Mouse (Mus musculus) adrenal gland, postnatal 4 days (tissue): ENCODE data around the gene Cldn17. TPM values are rescaled to one million over a fixed set of nuclear protein-coding genes. Genes with fewer than 3 reads are reported as not detected.

Experiments
- DNase-seq, 2 experiments: peaks; one replicate each; pipeline ENCODE4 v3.0.0; 2021 to 2022; ENCODE audit warnings: low spot score in 2 of 2, mixed read lengths in 2 of 2
- long read RNA-seq, 2 experiments: library from polyadenylated mRNA; stranded (forward); transcript quantifications; one replicate each; pipeline ENCODE4 v2.0.0; 2021
- total RNA-seq, 2 experiments: library from RNA; stranded (reverse); gene quantifications; 2 replicates each; pipeline ENCODE4 v1.2.3; 2021

The Cldn17 gene
- total RNA-seq = not detected
- long read RNA-seq, experiment 1 = 0 reads
- long read RNA-seq, experiment 2 = 0 reads

DNA sequence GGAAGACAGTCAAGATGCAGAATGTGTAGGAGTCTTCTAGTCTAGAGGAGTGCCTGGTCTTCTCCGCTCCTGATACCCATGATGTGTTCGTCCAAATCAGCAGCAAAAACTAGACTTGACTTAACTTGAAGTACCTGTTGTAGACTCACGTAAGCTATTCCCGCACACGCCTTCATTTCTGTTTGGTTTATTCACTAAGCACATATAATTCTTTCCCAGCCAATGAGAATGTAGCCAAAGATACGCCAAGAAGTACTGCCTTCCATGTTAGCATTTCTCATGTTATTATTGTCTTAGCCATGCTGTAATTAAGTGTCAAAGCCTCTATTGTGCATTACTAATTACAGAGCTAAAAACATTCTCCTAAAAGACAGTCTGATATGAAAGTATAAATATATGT lies at the start of gene Cldn17:
TSS of gene Cldn17 (minus strand) at position 101 of the 400 bp plus-strand sequence.
- DNase-seq = no peak

DNA sequence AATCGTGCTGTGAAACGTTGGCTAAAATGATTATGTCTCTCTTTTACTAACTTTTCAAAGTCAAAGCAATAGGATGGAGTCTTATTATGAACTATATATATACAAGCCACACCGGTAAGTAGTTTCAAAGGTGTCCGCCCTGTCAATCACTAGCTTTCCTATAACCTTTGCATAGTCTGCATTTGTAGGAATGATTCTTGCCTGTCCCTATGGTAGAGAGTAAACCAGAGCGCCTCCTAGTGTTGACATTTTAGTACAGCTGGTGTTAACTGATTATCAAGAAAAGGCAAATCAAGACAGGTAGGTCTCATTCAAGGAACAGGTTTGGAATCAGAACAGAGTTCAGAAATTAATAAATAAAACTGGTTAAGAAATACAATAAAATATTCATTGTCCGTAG lies 35.7 kb upstream of the Cldn17 start:
- DNase-seq = no peak

DNA sequence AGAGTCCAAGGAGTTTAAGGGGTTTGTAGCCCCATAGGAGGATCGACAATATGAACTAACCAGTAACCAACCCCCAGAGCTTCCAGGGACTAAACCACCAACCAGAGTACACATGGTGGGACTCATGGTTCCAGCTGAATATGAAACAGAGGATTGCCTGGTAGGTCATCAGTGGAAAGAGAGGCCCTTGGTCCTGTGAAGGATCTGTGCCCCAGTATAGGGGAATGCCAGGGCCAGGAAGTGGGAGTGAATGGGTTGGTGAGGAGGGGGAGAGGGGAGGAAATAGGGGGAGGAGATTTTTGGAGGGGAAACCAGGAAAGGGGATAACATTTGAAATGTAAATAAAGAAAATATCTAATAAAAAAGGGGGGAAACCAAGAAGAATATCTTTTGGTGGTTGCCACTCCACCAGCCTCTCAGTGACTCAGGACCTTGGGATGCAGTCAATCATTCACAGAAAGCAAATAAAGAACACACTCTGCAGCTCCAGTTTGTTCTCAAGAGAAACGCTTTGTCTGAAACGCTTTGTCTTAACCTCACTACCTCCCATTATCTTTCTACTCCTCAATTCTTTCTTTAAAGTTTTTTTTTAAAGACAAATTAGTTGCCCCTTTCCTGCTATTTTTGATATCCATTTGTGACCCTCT lies 33.2 kb upstream of the Cldn17 start:
- DNase-seq = no peak

DNA sequence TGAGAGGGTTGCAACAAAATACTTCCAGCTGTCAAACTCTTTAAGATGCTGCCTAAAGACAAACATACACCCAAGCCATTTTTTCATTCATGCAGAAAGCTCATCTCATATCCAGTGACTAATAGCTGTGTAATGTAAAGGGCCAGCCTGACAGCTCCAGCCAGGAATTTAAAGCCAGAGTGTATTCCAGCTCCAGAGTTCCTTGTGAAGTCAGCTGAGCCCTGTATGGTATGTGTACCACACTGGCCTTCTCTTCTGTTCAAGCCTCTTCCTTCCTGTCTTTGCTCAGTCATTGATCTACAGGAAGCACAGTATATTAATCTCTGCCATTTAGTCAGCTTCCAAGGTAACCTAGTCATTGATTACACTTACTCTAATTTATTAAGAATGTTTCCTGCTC lies 4.6 kb upstream of the Cldn17 start:
- DNase-seq = no peak

DNA sequence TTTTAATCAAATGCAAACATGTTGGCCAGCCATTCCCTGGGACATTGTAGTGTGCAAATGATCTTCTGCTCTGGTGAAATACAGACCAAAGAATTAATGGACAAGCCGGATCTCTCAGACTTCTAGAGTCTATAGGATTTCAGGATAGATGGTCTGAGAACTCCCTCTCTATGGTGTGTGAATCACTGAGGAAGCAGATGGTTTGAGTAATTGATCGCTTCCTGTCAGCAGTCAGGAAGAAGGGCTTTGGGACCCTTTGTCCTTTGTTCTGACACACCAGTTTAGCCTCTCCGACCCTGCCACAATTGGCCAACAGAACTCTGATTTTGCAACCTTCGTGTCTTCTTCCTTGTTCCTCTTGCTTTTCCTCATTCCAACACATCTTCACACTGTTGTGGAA lies 1.4 kb upstream of the Cldn17 start:
- DNase-seq = no peak

DNA sequence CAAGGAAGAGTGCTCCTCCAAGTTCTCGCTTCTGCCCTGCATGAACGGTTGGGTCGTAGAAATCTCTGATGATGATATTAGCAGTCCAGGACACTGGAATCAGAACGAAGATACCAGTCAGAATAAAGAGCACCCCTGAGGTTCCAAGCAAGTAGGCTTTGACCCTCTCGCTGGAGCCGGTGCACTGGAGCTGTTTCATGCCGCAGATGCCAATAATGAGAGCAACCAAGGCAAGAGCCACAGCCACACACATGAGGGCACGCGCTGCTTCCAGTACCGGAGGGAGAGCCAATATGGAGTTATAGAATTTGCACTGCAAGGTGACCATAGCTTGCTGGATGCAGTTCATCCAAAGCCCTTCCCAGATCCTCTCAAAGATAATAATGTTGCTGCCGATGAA lies 440 bp downstream of the Cldn17 start:
- DNase-seq = no peak

DNA sequence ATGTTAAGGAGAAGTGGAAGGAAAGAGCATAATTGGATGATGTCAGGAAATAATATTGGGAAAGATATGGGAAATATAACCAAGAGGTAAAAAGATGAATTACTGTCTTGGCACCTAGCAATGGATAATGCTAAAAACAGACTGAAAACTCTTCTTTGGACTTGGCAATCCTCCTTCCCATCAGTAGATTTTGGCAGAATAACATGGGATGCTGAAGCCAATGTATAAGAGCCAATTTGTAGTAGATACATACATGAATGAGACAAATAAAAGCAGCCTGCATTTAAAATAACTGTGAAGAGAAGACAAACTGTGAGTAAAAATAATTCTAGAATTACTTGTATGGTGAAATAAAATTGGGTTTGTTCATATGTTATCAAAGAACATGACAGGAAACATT lies 18.7 kb downstream of the Cldn17 start:
- no peak for DNase-seq

DNA sequence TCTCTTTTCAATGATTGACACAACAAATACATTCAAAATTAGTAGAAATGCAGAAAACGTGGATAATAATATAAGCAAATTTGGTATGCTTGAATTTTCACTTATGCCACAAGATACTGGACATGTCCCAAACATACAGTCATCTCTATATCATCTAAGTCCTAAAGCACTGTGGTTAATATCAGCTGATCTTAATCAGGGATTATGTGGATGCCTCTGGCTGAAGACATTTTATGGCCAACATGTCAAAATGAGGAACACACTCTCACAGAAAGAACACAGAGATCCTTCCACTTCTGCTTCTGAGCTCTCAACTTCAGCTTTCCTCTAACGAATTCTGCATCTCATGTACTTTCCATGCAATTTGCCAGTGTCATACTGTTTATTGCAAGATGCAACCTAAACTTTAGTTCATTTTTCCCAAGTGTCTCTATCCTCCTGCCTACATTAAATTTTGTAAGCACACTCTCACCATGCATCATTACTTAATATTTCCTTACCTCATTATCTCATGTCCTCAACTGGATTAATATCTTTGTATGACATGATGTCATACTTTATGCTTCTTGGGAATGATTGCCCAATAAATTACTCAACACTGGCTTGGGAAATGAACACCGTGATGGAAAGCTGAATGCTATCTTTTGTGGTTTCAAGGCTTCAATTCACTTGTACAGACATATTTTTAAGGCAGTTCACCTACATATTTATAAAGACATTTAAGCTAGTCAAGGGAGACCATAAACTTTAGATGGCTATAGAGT lies 26.6 kb downstream of the Cldn17 start:
- no peak for DNase-seq

DNA sequence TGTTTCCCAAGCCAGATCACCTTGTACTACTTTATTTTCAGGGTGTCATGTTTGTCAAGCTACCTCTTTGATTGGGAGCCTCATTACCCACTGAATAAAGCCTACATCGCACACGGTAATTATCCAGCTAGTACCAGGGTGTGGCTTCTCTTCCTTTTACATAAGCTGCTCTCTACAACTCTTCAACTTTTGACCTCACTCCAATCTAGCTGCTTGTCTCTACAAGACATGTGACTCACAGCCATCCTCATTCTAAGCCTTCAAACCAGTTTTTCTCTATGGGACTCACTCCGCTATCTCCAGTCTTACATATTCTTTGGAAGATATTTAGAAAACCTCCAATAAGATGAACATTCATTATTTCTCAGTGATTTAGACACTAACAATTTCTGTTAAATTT lies 43.5 kb downstream of the Cldn17 start:
- no peak for DNase-seq

Other genes with a start within 250 kb of the Cldn17 start
- under 1 TPM; 0.54 to 0.95 TPM for gene Grik1, start 216.7 kb downstream of the Cldn17 start, total RNA-seq
- gene Cldn8, start 56.2 kb upstream of the Cldn17 start, total RNA-seq = 10 to 100 TPM in 1 of 2 experiments, under 1 TPM in 1; 0.25 to 12.7 TPM
- gene Krtap24-1, start 105.3 kb upstream of the Cldn17 start, total RNA-seq = not detected
- gene 2310079G19Rik, start 120.7 kb upstream of the Cldn17 start, total RNA-seq = not detected
- not detected for gene Krtap26-1, start 140.8 kb upstream of the Cldn17 start, total RNA-seq
- gene Krtap27-1, start 164.7 kb upstream of the Cldn17 start, total RNA-seq = not detected
- not detected for gene 2310061N02Rik, start 201.0 kb upstream of the Cldn17 start, total RNA-seq
- not detected for gene Krtap13-1, start 221.9 kb upstream of the Cldn17 start, total RNA-seq
- gene Krtap13, start 244.7 kb upstream of the Cldn17 start, total RNA-seq = not detected